In genomic region chr11:120021367-120021766, GRCm38 (mm10) we compare ENCODE assay signal across 22 mouse cellular contexts. TPM values are rescaled to one million over a fixed set of nuclear protein-coding genes. Genes with fewer than 3 reads are reported as not detected.
"Had no signal": no experiment of that assay in that cellular context is flagged by ENCODE, and none has a peak within 500 bp of the region (broad histone marks: within the 10 kb centered on the region; RNA-seq: fewer than 3 reads in every experiment).

No protein-coding gene starts in this region.

- H3K9me3 ChIP-seq: kidney, embryonic 15.5 days; limb, embryonic 10.5 days; limb, embryonic 13.5 days; liver, embryonic 12.5 days; liver, embryonic 15.5 days; lung, embryonic 15.5 days; midbrain, embryonic 12.5 days; neural tube, embryonic 13.5 days had no signal

- ATAC-seq: liver, embryonic 12.5 days; midbrain, embryonic 16.5 days had no signal

- DNase-seq: kidney, postnatal 10 days; kidney, postnatal 36 days; layer of hippocampus, adult 9-11 months; liver; lung, adult 18-20 months; lung, postnatal 14 days; lung, postnatal 4 days; retina, postnatal 1 day; right cerebral cortex, postnatal 25 days; thymus, adult 18-20 months; thymus, postnatal 36 days had no signal

- H3K4me3 ChIP-seq: kidney, embryonic 15.5 days; limb, embryonic 10.5 days; limb, embryonic 13.5 days; liver, embryonic 12.5 days; liver, embryonic 15.5 days; lung, embryonic 15.5 days; midbrain, embryonic 12.5 days; myocyte; neural tube, embryonic 13.5 days had no signal

- H3K4me1 ChIP-seq: liver, embryonic 15.5 days; lung, embryonic 15.5 days had no signal

- H3K27me3 ChIP-seq: kidney, embryonic 15.5 days; limb, embryonic 13.5 days; liver, embryonic 15.5 days; lung, embryonic 15.5 days; midbrain, embryonic 12.5 days; neural tube, embryonic 13.5 days had no signal

- H3K27ac ChIP-seq: kidney, embryonic 15.5 days; limb, embryonic 13.5 days; liver, embryonic 12.5 days; liver, embryonic 15.5 days; lung, embryonic 15.5 days; midbrain, embryonic 12.5 days had no signal

- H3K36me3 ChIP-seq: kidney, embryonic 15.5 days; limb, embryonic 10.5 days; limb, embryonic 13.5 days; liver, embryonic 12.5 days; liver, embryonic 15.5 days; lung, embryonic 15.5 days; midbrain, embryonic 12.5 days had no signal

- H3K9ac ChIP-seq: kidney, embryonic 15.5 days; liver, embryonic 12.5 days; liver, embryonic 15.5 days; lung, embryonic 15.5 days; midbrain, embryonic 12.5 days had no signal

- H3K4me2 ChIP-seq: kidney, embryonic 15.5 days; limb, embryonic 13.5 days; liver, embryonic 12.5 days; liver, embryonic 15.5 days; lung, embryonic 15.5 days; midbrain, embryonic 12.5 days; neural tube, embryonic 13.5 days had no signal

RNA-seq across cellular contexts. Expression of gene Aatk, which starts 25.6 kb away (rescaled TPM):
- total RNA-seq: megakaryocyte-erythroid progenitor cell, adult 5-6 weeks had no signal
